Mouse (Mus musculus) heart, embryonic 11.5 days (tissue): ENCODE data around the gene Usp30. TPM values are rescaled to one million over a fixed set of nuclear protein-coding genes. Genes with fewer than 3 reads are reported as not detected.

Experiments
- ATAC-seq: fragments of 200-750 bp; cut with Nextera tagmentation; replicated peaks from 2 replicates; pipeline ENCODE4 v1.8.0; 2017; ENCODE audit warnings: moderate library complexity; ENCODE audit not compliant: insufficient number of reproducible peaks, low FRiP score, low TSS enrichment
- H3K27ac ChIP-seq: fragments of 300-500 bp; sonication (generic); 2 replicates; pipeline ENCODE4 v1.5.1; 2014; ENCODE audit warnings: mild to moderate bottlenecking, low read depth, low read length
- H3K27me3 ChIP-seq: fragments of 300-500 bp; sonication (generic); 2 replicates; pipeline ENCODE4 v1.6.1; 2014; ENCODE audit warnings: mild to moderate bottlenecking, low read length, mixed read lengths; ENCODE audit not compliant: control insufficient read depth, insufficient read depth
- H3K36me3 ChIP-seq: fragments of 300-500 bp; sonication (generic); 2 replicates; pipeline ENCODE4 v1.6.1; 2014; ENCODE audit warnings: mild to moderate bottlenecking, low read length, moderate library complexity, mixed read lengths; ENCODE audit not compliant: control insufficient read depth, insufficient read depth
- H3K4me1 ChIP-seq: fragments of 300-500 bp; sonication (generic); 2 replicates; pipeline ENCODE4 v1.6.1; 2014; ENCODE audit warnings: low read length; ENCODE audit not compliant: control insufficient read depth, insufficient read depth
- H3K4me2 ChIP-seq: fragments of 300-500 bp; sonication (generic); 2 replicates; pipeline ENCODE4 v1.6.1; 2014; ENCODE audit warnings: mild to moderate bottlenecking, moderate library complexity
- H3K4me3 ChIP-seq: fragments of 300-500 bp; sonication (generic); 2 replicates; pipeline ENCODE4 v1.5.1; 2014; ENCODE audit warnings: low read depth, low read length
- H3K9ac ChIP-seq: fragments of 300-500 bp; sonication (generic); 2 replicates; pipeline ENCODE4 v1.6.1; 2014; ENCODE audit warnings: mild to moderate bottlenecking, low read depth, low read length, moderate library complexity
- H3K9me3 ChIP-seq: fragments of 300-500 bp; sonication (generic); replicated peaks from 2 replicates; pipeline ENCODE4 v1.6.1; 2016; ENCODE audit warnings: low read length; ENCODE audit not compliant: control insufficient read depth
- WGBS: fragments of 180-500 bp; shearing (Covaris S2); extraction: QIAGEN DNeasy Blood & Tissue Kit; methylation state at CpG from one replicate; pipeline ENCODE4 v1.1.7; 2014; ENCODE audit not compliant: insufficient replicate concordance; 5-methylcytosine and 5-hydroxymethylcytosine counted together
- polyA plus RNA-seq: library from polyadenylated mRNA; unstranded; fragments of >200 nt; fragmentation: Nextera tagmentation; extraction: Ambion mirVana; gene quantifications from 2 replicates; pipeline ENCODE4 v1.2.1, GENCODE M21; 2014

The Usp30 gene
- 6.7 and 8.2 TPM in 2 replicates for polyA plus RNA-seq

- no peaks in the 10 kb centered on the region for H3K4me1 ChIP-seq
- H3K9me3 ChIP-seq, result no peaks in the 10 kb centered on the region
- H3K4me3 ChIP-seq, result no peak within 1 kb of the TSS
- H3K36me3 ChIP-seq, result no peaks in the 10 kb centered on the region
- no peak within 1 kb of the TSS for H3K4me2 ChIP-seq
- WGBS, result 86% methylated on average over 6 of the region's 6 CpGs
- ATAC-seq, result no peak
- H3K27ac ChIP-seq, result no peak within 1 kb of the TSS
- H3K9ac ChIP-seq, result no peak within 1 kb of the TSS
- no peaks in the 10 kb centered on the region for H3K27me3 ChIP-seq
Observed at GRCm38 (mm10) chr5:114065161-114065560, at the start of gene Usp30. Gene Usp30, plus strand, starts transcription at chr5:114065461.

GRCm38 (mm10) chr5:114024390-114024789 lies 40.9 kb upstream of the Usp30 start:
- H3K9me3 ChIP-seq, result no peaks in the 10 kb centered on the region
- no peak for ATAC-seq
- no peak overlapping the region for H3K4me2 ChIP-seq
- H3K4me3 ChIP-seq, result no peak overlapping the region
- no peak overlapping the region for H3K27ac ChIP-seq
- H3K36me3 ChIP-seq, result no peaks in the 10 kb centered on the region
- WGBS, result 51% methylated on average over 6 of the region's 6 CpGs
- H3K9ac ChIP-seq, result no peak overlapping the region
- H3K27me3 ChIP-seq, result peaks cover 4% of the 10 kb centered on the region; the same call in 1 of the 2 replicates
- no peaks in the 10 kb centered on the region for H3K4me1 ChIP-seq

DNA sequence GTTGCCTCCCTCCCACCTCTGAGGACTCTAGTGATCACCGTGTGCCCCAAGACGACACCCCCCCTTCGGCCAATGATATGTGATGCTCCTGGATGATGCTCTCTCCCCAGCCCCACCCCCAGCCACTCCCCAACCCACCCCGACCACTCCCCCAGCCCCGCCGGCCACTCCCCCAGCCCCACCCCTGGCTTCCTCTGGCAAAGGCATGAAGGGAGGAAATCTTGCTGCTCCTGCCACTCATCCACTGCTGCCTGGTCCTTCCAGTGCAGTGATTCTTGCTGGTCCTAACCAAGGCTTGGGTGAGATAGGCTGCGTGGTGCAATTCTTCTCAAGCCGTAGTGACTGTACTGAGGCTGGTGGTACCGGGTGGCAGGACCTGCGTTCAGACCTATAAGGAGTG lies 40.4 kb upstream of the Usp30 start:
- Histone ChIP-seq H3K36me3 (no peaks in the 10 kb centered on the region), H3K4me1 (no peaks in the 10 kb centered on the region), H3K4me2 (no peak overlapping the region), H3K27me3 (peaks cover 4% of the 10 kb centered on the region; the same call in 1 of the 2 replicates), H3K9me3 (no peaks in the 10 kb centered on the region), H3K27ac (no peak overlapping the region), H3K4me3 (no peak overlapping the region), H3K9ac (no peak overlapping the region)
- WGBS, result 19% methylated on average over 7 of the region's 10 CpGs
- no peak for ATAC-seq

DNA sequence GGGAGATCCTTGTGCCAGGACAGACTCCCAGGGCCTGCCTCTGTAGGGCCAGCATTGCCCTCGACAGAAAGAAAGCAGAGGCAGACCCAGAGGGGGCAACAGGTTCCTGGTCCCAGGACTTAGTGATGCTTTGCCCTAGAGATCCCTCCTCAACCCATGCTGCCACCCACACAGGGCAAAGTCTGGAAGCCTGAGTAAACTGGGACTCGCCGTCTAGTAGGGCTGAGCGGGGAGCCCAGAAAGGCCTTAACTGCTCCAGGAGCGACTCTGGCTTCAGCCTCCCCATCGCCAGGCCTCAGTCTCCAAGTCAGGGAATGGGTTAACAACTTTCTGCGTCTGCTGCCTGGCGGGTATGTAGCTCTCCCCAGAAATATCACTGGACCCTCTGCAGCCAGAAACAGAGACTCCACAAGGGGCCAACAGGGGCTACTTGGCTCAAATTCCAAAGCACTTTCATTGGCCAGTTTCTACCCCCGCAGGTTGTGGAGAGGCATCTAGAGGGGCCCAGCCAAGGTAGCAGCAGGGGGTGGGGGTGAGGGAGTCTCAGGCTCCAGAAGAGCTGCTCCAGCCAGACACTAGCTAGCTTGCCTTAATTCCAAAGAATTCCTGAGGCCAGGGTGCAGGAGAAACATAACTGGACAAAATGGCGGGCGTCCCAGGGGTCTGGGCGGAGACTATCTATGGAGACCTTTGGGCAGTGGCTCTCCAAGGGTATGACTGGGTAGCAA lies 37.9 kb upstream of the Usp30 start:
- H3K36me3 ChIP-seq, result no peaks in the 10 kb centered on the region
- no peak for ATAC-seq
- H3K4me2 ChIP-seq, result no peak overlapping the region
- no peak overlapping the region for H3K9ac ChIP-seq
- 81% methylated on average over 12 of the region's 12 CpGs for WGBS
- H3K9me3 ChIP-seq, result no peaks in the 10 kb centered on the region
- no peaks in the 10 kb centered on the region for H3K4me1 ChIP-seq
- H3K27ac ChIP-seq, result no peak overlapping the region
- H3K27me3 ChIP-seq, result peaks cover 4% of the 10 kb centered on the region; the same call in 1 of the 2 replicates
- H3K4me3 ChIP-seq, result no peak overlapping the region

DNA sequence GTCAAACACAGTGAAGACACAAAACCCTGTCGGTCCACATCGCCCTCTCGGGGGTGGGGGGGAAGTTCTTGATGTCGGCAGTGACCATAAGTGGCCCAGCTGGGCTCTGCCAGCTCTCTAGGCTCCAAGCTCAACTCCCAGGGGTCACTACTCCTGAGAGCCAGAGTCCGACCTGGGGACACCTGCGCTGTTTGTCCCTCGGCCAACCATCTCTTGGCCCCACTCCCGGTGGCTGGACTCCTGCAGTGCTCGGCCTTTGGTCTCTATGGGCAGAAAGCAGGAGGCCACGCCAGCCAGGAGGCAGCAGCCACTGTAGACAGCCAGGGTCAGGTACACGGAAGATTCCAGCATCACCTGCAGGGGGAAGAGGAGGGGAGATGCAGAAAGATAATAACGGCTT lies 37.1 kb upstream of the Usp30 start:
- Histone ChIP-seq H3K27ac (no peak overlapping the region), H3K9me3 (no peaks in the 10 kb centered on the region), H3K36me3 (no peaks in the 10 kb centered on the region), H3K4me1 (no peaks in the 10 kb centered on the region), H3K4me2 (no peak overlapping the region), H3K4me3 (no peak overlapping the region), H3K27me3 (peaks cover 4% of the 10 kb centered on the region; the same call in 1 of the 2 replicates), H3K9ac (no peak overlapping the region)
- WGBS, result 83% methylated on average over 12 of the region's 12 CpGs
- no peak for ATAC-seq

GRCm38 (mm10) chr5:114030652-114031051 lies 34.6 kb upstream of the Usp30 start:
- Histone ChIP-seq H3K4me1 (no peaks in the 10 kb centered on the region), H3K4me2 (no peak overlapping the region), H3K4me3 (no peak overlapping the region), H3K36me3 (no peaks in the 10 kb centered on the region), H3K9ac (no peak overlapping the region), H3K27me3 (peaks cover 4% of the 10 kb centered on the region; the same call in 1 of the 2 replicates), H3K27ac (no peak overlapping the region), H3K9me3 (no peaks in the 10 kb centered on the region)
- 87% methylated on average over 12 of the region's 12 CpGs for WGBS
- ATAC-seq, result no peak

DNA sequence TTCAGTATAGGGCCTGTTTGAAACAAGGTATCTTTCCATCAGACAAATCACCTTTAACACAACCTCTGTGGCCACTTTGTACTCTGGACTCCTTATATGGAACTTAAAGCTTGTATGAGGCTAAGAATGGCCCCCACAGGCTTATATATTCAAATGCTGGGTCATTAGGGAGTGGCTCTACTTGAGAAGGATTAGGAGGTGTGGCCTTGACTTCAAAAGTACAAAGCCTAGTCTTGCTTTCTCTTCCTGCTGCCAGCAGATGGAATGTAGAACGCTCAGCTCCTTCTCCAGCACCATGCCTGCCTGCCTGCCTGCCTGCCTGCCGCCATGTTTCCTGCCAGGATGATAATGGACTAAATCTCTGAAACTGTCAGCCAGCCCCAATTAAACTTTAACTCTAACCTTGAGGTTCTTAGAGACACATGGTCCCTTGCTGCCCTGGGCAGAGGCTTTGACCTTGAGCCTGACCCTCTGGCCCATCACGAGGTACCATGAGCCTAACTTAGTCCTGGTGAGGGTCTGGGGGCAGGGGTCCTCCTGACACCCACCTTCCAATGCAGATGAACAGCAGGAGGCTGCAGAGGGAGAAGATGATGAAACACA lies 33.0 kb upstream of the Usp30 start:
- no peaks in the 10 kb centered on the region for H3K9me3 ChIP-seq
- H3K4me1 ChIP-seq, result no peaks in the 10 kb centered on the region
- no peak overlapping the region for H3K4me2 ChIP-seq
- no peak for ATAC-seq
- H3K27ac ChIP-seq, result no peak overlapping the region
- no peak overlapping the region for H3K9ac ChIP-seq
- H3K4me3 ChIP-seq, result no peak overlapping the region
- H3K27me3 ChIP-seq, result peaks cover 4% of the 10 kb centered on the region; the same call in 1 of the 2 replicates
- WGBS, result 73% methylated on average over 3 of the region's 3 CpGs
- H3K36me3 ChIP-seq, result no peaks in the 10 kb centered on the region

- H3K27ac ChIP-seq, result no peak overlapping the region
Observed at GRCm38 (mm10) chr5:114034393-114034792, 30.9 kb upstream of the Usp30 start.

More at GRCm38 (mm10) chr5:114034393-114034792, 30.9 kb upstream of the Usp30 start:
- WGBS, result 71% methylated on average over 7 of the region's 7 CpGs
- ATAC-seq, result no peak
- no peak overlapping the region for H3K4me2 ChIP-seq
- H3K9me3 ChIP-seq, result no peaks in the 10 kb centered on the region
- peaks cover 3% of the 10 kb centered on the region; the same call in 1 of the 2 replicates for H3K4me1 ChIP-seq
- H3K27me3 ChIP-seq, result no peaks in the 10 kb centered on the region
- H3K4me3 ChIP-seq, result no peak overlapping the region
- no peak overlapping the region for H3K9ac ChIP-seq
- H3K36me3 ChIP-seq, result no peaks in the 10 kb centered on the region
